Mouse (Mus musculus): ENCODE results near the gene Frmd6.

The Frmd6 gene

DNA sequence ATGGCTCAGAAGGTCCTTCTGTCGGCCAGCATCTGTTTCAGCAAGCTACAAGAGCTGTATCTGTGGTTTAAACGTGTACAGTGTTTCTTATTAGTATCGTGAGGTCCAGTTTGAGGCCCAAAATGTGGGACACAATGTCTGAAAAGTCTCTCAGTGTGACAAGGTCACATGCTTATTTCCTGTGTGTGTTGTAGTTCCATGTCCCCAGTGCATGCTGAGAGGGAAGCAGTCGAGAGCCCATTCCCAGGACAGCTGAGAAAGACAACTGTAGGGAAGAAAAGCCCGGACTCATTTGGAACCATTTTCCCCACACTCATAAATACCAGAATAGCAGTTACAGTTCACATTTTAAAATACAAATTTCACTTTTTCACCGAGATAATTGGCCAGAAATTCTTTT lies 13.5 kb upstream of the Frmd6 start:
- peak; percentile 30 for DNase-seq

DNA sequence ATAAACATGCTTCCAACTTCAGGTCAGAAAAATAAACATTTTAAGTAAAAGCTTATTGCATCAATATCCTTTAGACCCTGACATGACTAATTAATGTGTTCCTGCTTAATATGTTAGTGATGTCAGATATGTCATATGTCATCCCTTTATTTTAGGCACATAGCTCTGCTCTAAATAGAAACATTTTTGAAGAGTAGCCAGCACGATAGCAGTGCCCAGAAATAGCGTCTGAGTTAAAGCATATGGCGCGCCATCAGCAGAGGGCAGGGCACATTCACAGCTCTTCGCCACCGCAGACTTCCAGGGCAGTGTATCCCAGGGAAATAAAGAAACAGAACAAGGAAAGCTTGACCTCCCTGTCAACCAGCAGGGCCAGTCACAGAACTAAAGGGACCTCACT lies 13.1 kb upstream of the Frmd6 start:
- peak; percentile 71 for DNase-seq

DNA sequence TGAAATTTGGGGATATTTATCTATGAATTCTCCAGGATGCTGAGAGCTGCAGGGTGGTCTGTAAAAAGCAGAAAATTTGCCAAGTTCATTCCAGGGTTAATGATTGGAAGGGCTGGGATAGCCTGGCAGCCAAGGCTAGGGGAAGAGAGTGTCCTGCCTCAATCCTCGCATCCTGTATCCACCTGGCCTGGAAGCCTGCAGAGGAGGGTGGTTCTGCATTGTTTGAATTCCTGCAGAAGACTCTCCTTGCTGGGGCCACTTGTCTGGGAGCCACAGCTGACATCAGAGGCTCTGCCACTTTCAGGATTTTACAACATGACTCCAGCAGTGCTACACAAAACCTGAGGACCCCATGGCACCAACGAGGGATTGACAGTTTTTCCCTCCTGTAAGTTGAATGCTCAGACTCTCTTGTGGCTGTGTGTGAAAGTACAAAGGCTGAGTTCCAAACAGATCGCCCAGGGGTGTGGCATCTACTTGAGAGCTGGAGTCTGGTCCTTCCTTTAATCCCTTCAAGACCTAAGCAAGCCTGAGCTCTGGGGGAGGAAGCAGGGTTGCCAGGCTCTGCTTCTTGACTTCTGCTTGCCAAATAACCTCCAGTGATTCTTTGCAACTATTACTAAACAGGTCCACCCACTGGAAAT lies 12.4 kb upstream of the Frmd6 start:
- DNase-seq = no peak

DNA sequence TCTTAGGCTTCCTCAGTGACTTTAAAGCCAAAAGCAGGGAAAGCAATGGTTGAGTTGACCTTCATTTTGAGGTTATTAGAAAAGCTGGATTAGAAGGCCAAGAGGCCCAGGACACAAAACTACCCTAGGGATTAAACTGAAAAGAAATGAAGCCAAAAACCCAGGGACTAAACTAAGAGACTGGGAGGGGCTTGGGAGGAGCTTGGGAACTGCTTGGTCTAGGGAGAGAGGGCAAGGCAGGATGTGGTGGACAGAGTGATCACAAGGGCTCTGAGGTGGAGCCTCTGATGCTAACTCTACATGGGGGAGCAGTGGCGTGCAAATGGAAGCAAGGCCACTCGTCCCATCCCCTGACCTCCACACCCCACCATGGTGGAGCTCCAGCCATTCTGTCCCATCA lies 8.6 kb upstream of the Frmd6 start:
- no peak for DNase-seq

- no peak for DNase-seq
Measured at GRCm38 (mm10) chr12:70824017-70824416, 1.3 kb upstream of the Frmd6 start.

DNA sequence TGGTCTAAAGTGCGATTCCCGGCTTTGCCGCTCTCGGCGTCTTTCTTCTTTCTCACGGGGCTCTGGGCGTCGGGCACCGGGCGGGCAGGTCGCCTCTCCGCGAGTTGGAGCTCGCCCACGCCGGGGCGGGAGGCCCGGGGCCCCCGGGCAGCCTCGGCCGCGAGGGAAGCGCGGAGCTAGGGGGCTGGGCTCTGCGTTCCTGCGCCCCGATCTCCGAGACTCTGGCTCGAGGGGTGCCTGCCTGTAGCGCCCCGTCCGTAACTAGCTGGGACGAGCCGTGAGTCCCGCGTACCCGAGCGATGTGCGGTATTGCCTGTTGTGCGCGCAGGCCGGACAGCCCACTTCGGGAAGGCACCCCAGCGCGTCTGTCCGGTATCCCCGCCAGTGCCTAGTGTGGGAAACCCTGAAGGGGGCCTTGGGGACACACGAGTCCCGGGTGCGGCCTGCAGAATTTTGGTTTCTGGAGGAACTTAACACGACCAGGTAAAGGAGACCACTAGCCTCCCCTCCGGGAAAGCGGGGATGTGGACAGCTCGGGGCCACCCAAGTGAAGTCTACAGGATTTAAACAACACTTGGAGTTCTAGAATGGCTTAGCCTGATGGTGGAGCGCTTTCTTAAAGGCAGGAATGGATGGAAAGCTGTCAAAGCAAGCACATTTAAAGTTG lies 470 bp downstream of the Frmd6 start:
- peak; percentile 76 for DNase-seq

- DNase-seq = peak; percentile 47
Measured at GRCm38 (mm10) chr12:70826318-70827072, 1.2 kb downstream of the Frmd6 start.

DNA sequence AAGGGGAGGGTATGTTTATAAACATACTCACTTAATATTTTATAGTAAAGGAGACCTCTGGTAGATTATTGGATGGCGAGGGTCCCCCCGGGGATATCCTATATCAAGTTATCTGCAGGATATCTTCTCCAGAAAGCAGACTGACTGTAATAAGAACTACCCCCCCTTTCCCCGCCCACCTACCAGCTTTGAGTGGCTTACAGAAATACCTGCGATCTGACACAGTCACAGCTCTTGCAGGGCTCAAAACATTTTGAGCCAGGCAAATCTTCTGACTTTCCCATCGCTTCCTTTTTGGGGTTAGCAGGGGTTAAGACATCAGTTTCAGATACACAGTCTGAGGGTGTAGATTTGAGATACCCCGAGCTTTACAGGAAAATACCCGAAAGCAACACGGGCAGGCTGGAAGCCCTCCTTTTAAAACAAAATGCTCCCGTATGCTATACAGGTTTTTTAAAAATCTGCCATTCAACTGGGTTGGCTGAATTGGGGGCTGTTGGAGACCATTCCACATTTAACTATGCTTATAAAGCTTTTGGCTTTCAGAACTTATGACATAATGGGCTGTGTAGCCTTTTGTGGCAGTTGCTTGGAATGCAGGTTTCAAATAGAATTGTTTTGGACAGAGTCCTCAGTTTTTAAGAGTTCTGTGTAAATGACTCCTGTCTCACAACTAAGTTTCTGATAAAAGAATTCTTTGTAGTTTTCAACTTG lies 2.0 kb downstream of the Frmd6 start:
- peak; percentile 40 for DNase-seq

DNA sequence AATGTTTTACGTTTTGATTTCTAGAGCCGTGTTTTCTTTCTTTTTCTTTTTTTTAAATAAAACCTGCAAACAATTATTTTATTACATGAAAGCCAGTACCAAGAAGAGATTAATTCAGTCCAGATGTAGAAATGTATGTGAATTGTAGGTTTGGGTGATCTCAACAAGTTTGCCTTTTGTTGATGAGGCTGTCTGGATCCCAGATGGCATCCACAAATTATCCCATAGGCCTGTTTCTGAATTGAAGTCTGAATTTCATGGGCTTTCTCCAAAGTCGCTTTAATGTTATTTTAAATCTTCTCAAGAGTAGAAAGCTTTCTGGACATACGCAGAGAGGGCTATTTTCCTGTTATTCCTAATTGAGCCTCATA lies 2.6 kb downstream of the Frmd6 start:
- DNase-seq = no peak

- DNase-seq = no peak
Measured at GRCm38 (mm10) chr12:70830982-70831566, 5.8 kb downstream of the Frmd6 start.

DNA sequence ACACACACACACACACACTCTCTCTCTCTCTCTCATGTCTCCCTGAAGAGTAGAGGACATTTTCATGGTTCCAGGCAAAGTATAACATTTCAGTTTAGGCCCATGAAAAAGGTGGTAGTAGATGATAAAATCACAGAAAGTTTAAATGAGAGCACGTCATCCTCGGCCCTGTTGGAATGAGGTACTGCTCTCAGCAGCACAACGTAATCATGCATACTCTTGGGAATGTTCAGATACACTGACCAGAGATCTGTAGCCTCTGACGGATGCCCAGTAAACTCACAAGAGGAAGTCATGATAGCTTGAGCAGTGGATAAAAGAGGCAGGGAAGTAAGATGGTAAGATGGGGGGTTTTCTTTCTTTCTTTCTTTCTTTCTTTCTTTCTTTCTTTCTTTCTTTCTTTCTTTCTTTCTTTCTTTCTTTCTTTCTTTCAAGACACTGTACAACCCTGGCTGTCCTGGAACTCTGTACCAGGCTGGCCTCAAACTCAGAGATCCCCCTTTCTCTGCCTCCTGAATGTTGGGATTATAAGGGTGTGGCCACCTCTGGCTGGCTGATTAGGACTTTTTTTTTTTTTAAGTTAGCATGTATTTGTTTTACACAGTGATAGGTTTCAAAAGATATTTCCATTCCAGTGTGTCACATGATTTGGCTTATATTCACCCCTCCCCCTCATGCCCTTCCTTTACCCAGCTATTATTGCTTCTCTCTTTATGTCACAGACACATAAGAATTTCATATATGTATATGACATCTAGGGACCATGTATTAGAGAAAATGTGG lies 7.1 kb downstream of the Frmd6 start:
- DNase-seq = no peak

DNA sequence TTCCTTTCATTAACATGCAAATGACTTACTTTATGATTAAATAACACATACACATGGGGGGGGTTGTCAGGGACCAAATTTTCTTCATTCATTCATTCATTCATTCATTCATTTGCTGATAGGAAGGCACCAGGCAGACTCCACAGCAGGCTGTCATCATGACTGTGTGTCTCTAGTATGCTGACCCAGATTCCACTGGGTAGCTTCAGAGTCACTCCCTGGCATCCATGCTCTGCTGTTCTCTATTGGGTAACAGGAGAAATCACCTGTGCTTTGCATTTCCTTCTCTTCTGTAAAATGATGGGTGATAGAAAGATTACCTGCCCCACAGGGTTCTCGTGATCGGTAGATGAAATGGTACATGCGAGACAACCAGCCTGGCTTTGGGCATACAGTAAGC lies 7.7 kb downstream of the Frmd6 start:
- DNase-seq = no peak

GRCm38 (mm10) chr12:70834043-70834442 lies 8.7 kb downstream of the Frmd6 start:
- DNase-seq = no peak

GRCm38 (mm10) chr12:70835004-70835403 lies 9.7 kb downstream of the Frmd6 start:
- DNase-seq = no peak

- no peak for DNase-seq
Measured at GRCm38 (mm10) chr12:70837792-70838321, 12.5 kb downstream of the Frmd6 start.

DNA sequence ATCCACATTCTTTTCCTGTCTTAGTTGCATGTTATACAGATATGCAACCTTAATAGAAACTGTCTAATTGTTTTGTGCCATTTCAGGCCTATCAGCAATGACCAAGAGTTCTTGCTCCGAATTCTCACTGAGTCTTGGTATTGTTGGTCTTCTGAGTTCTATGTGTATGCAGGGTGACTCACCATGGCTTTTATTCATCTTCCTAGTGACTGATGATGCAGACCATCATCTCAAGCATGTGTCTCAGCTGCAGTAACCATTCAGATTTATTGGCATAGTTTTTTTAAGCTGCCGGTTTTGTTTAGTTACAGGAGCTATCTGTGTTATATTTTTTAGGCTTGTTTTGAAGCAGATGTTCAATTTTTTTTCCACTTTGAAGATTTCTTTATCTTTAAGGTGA lies 20.1 kb downstream of the Frmd6 start:
- DNase-seq = no peak

DNA sequence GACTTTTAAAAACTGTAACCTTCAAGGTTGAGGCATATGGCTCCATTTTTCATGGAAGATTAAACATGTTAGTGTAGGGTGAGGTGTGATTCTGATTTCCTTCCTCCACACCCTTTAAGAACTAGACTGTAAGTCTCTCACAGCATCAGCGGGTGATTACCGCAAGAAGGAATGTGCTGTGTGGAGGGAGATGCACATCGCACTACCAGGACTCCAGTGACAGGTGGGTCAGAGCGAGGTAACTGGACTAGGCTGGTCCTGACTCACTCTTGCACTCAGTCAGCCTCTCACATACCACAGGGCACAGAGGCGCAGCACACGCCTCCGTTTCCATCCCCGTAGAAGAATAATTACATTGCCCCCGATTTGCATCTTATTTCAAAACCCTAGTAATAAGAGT lies 23.7 kb downstream of the Frmd6 start:
- no peak for DNase-seq

- DNase-seq = no peak
Measured at GRCm38 (mm10) chr12:70849517-70850291, 24.4 kb downstream of the Frmd6 start.

- no peak for DNase-seq
Measured at GRCm38 (mm10) chr12:70851342-70851960, 26.1 kb downstream of the Frmd6 start.

GRCm38 (mm10) chr12:70853026-70853425 lies 27.7 kb downstream of the Frmd6 start:
- no peak for DNase-seq

GRCm38 (mm10) chr12:70855678-70856077 lies 30.4 kb downstream of the Frmd6 start:
- no peak for DNase-seq

All from kidney, postnatal 10 days (tissue).